ENCODE assay signal across 9 mouse cellular contexts in the genomic region with DNA sequence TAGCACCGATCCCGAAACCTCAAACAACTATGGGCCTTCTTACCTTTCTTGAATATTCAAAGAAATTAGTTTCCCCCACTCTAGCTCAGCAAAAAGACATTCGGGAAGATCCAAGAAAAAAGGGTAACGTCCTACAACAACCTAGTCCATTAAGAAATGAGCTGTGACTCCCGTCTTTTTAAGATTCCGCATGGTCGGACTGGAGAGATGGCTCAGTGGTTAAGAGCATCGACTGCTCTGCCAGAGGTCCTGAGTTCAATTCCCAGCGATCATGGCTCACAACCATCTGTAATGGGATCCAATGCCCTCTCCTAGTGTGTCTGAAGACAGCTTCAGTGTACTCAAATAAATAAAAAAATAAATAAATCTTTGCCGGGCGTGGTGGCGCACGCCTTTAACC. TPM values are rescaled to one million over a fixed set of nuclear protein-coding genes. Genes with fewer than 3 reads are reported as not detected.
A peak's percentile ranks its signal among the peaks of the same experiment; 100 is the strongest.
DNase-seq lines count a peak whose midpoint lies in the region; ATAC-seq and TF ChIP-seq lines count a peak whose summit lies in the region.
"Had no signal": no experiment of that assay in that cellular context is flagged by ENCODE, and none has a peak within 500 bp of the region (broad histone marks: within the 10 kb centered on the region; RNA-seq: fewer than 3 reads in every experiment).

No protein-coding gene starts in this region.

- H3K27ac ChIP-seq in heart, embryonic 13.5 days (replicated peaks): peak overlapping the region; percentile 99
- H3K27ac ChIP-seq in ES-Bruce4 (ENCODE audit: insufficient read depth, low read length): peak overlapping the region; percentile 84
- H3K27ac ChIP-seq in forebrain, embryonic 16.5 days (ENCODE audit: low read length): peak overlapping the region; percentile 90
- peak overlapping the region; percentile 52; the same call in 1 of the 2 replicates for H3K27ac ChIP-seq in liver, postnatal 0 days (ENCODE audit: low read depth)

- peak overlapping the region; percentile 83 for H3K4me3 ChIP-seq in heart, embryonic 13.5 days
- H3K4me3 ChIP-seq in ES-Bruce4 (ENCODE audit: low read depth, low read length): peak overlapping the region; percentile 86
- peak overlapping the region; percentile 69 for H3K4me3 ChIP-seq in forebrain, embryonic 16.5 days (replicated peaks; ENCODE audit: low read length)
- peak overlapping the region; percentile 90 for H3K4me3 ChIP-seq in liver, postnatal 0 days (ENCODE audit: low read depth, low read length)

- 41% methylated on average over 13 of the region's 13 CpGs for WGBS in heart, embryonic 13.5 days
- 46% methylated on average over 13 of the region's 13 CpGs for WGBS in forebrain, embryonic 16.5 days
- whole genome bisulfite sequencing in liver, postnatal 0 days (ENCODE audit: insufficient replicate concordance): 41% methylated on average over 13 of the region's 13 CpGs

- peaks cover 46% of the 10 kb centered on the region for H3K4me1 ChIP-seq in heart, embryonic 13.5 days
- H3K4me1 ChIP-seq in ES-Bruce4 (ENCODE audit: control insufficient read depth, insufficient read depth, low read length): peaks cover 8% of the 10 kb centered on the region
- H3K4me1 ChIP-seq in forebrain, embryonic 16.5 days (replicated peaks; ENCODE audit: control insufficient read depth, insufficient read depth, low read length): peaks cover 37% of the 10 kb centered on the region
- peaks cover 22% of the 10 kb centered on the region for H3K4me1 ChIP-seq in liver, postnatal 0 days (ENCODE audit: insufficient read depth)

- H3K27me3 ChIP-seq in heart, embryonic 13.5 days (replicated peaks): peaks cover 16% of the 10 kb centered on the region
- no peaks in the 10 kb centered on the region for H3K27me3 ChIP-seq in ES-Bruce4 (ENCODE audit: control insufficient read depth, insufficient read depth, low read length, poor library complexity, severe bottlenecking)
- no peaks in the 10 kb centered on the region for H3K27me3 ChIP-seq in forebrain, embryonic 16.5 days (replicated peaks; ENCODE audit: control insufficient read depth, insufficient read depth, low read length)
- no peaks in the 10 kb centered on the region for H3K27me3 ChIP-seq in liver, postnatal 0 days (ENCODE audit: insufficient read depth, low read length)

- no peak for TF ChIP-seq EP300 in ES-Bruce4 (IDR thresholded peaks at IDR 0.05; ENCODE audit: insufficient read depth, low read depth, low read length)
- no peak for TF ChIP-seq EP300 in liver, postnatal 0 days (IDR thresholded peaks at IDR 0.05; ENCODE audit: low read depth)

- H3K9me3 ChIP-seq in heart, embryonic 13.5 days: no peaks in the 10 kb centered on the region
- no peaks in the 10 kb centered on the region for H3K9me3 ChIP-seq in ES-Bruce4 (replicated peaks; ENCODE audit: control insufficient read depth, insufficient read depth, low read length, poor library complexity, severe bottlenecking)
- no peaks in the 10 kb centered on the region for H3K9me3 ChIP-seq in forebrain, embryonic 16.5 days (ENCODE audit: control insufficient read depth, low read length)
- H3K9me3 ChIP-seq in liver, postnatal 0 days (ENCODE audit: low read length): no peaks in the 10 kb centered on the region

- no peak for ATAC-seq in heart, embryonic 13.5 days (ENCODE audit: extremely low read depth, insufficient number of reproducible peaks, low FRiP score, low TSS enrichment)
- peak; percentile 0; the same call in 1 of the 2 replicates for ATAC-seq in forebrain, embryonic 16.5 days
- ATAC-seq in liver, postnatal 0 days: no peak

- H3K36me3 ChIP-seq in heart, embryonic 13.5 days: peaks cover 22% of the 10 kb centered on the region
- H3K36me3 ChIP-seq in ES-Bruce4 (ENCODE audit: control insufficient read depth, insufficient read depth, low read length, poor library complexity, severe bottlenecking): peaks cover 6% of the 10 kb centered on the region
- H3K36me3 ChIP-seq in forebrain, embryonic 16.5 days (ENCODE audit: control insufficient read depth, insufficient read depth): peaks cover 13% of the 10 kb centered on the region
- peaks cover 8% of the 10 kb centered on the region for H3K36me3 ChIP-seq in liver, postnatal 0 days (replicated peaks; ENCODE audit: insufficient read depth, low read length)

- H3K9ac ChIP-seq in heart, embryonic 13.5 days: peak overlapping the region; percentile 98
- peak overlapping the region; percentile 98 for H3K9ac ChIP-seq in ES-Bruce4 (ENCODE audit: low read depth, poor library complexity, severe bottlenecking)
- peak overlapping the region; percentile 61 for H3K9ac ChIP-seq in forebrain, embryonic 16.5 days (replicated peaks; ENCODE audit: low read depth, low read length)
- no peak overlapping the region for H3K9ac ChIP-seq in liver, postnatal 0 days (replicated peaks)

- H3K4me2 ChIP-seq in heart, embryonic 13.5 days: peak overlapping the region; percentile 79
- H3K4me2 ChIP-seq in forebrain, embryonic 16.5 days (ENCODE audit: low read length): peak overlapping the region; percentile 65
- peak overlapping the region; percentile 77 for H3K4me2 ChIP-seq in liver, postnatal 0 days (ENCODE audit: low read depth, low read length)

- DNase-seq in heart, adult 18-20 months: no peak
- no peak for DNase-seq in liver, postnatal 0 days
- DNase-seq in urinary bladder, postnatal 4 days (ENCODE audit: low spot score in 2 of 2): no peak
- DNase-seq in cerebellum, adult 11 months: no peak
- DNase-seq in cerebellum, adult 8-10 months: no peak

- no peak for TF ChIP-seq POLR2A in ES-Bruce4 (IDR thresholded peaks at IDR 0.05; ENCODE audit: insufficient read depth, low read length)

- TF ChIP-seq CTCF in ES-Bruce4 (IDR thresholded peaks at IDR 0.05; ENCODE audit: low read depth, low read length): no peak
- no peak for TF ChIP-seq CTCF in liver, postnatal 0 days (IDR thresholded peaks at IDR 0.05; ENCODE audit: low read depth)

RNA-seq across cellular contexts. Expression of gene Zfp384, which starts 0.9 kb away (rescaled TPM):
- polyA plus RNA-seq in heart, embryonic 13.5 days (2015; fragmentation: Nextera tagmentation; extraction: Ambion mirVana): 9.3 and 10.1 TPM in 2 replicates
- total RNA-seq in heart, adult 18-20 months (2021): 10 to 100 TPM; 20.5 to 20.6 TPM
- polyA plus RNA-seq in ES-Bruce4 (2011; ENCODE audit: insufficient read depth, insufficient read length, low read depth, missing spikeins): 32.4 and 33.8 TPM in 2 replicates
- 15.2 and 19.0 TPM in 2 replicates for polyA plus RNA-seq in forebrain, embryonic 16.5 days (2015; fragmentation: Nextera tagmentation; extraction: Ambion mirVana)
- polyA plus RNA-seq in liver, postnatal 0 days (2015; fragmentation: Nextera tagmentation; extraction: Ambion mirVana): 3.3 and 3.5 TPM in 2 replicates

RNA-seq across cellular contexts. Expression of gene Pianp, which starts 11.6 kb away (rescaled TPM):
- polyA plus RNA-seq in heart, embryonic 13.5 days (2015; fragmentation: Nextera tagmentation; extraction: Ambion mirVana): 0.31 and 0.50 TPM in 2 replicates
- under 1 TPM; 0.62 to 0.80 TPM for total RNA-seq in heart, adult 18-20 months (2021)
- polyA plus RNA-seq in ES-Bruce4 (2011; ENCODE audit: insufficient read depth, insufficient read length, low read depth, missing spikeins): 14.3 and 21.4 TPM in 2 replicates
- 36.6 and 44.7 TPM in 2 replicates for polyA plus RNA-seq in forebrain, embryonic 16.5 days (2015; fragmentation: Nextera tagmentation; extraction: Ambion mirVana)
- 0.07 and 0.15 TPM in 2 replicates for polyA plus RNA-seq in liver, postnatal 0 days (2015; fragmentation: Nextera tagmentation; extraction: Ambion mirVana)
- total RNA-seq: hematopoietic stem cell, adult 5-6 weeks had no signal

RNA-seq across cellular contexts. Expression of gene Ing4, which starts 31.5 kb away (rescaled TPM):
- 78.2 and 91.2 TPM in 2 replicates for polyA plus RNA-seq in heart, embryonic 13.5 days (2015; fragmentation: Nextera tagmentation; extraction: Ambion mirVana)
- 10 to 100 TPM; 22.4 to 26.6 TPM for total RNA-seq in heart, adult 18-20 months (2021)
- 44.0 and 54.7 TPM in 2 replicates for polyA plus RNA-seq in ES-Bruce4 (2011; ENCODE audit: insufficient read depth, insufficient read length, low read depth, missing spikeins)
- polyA plus RNA-seq in forebrain, embryonic 16.5 days (2015; fragmentation: Nextera tagmentation; extraction: Ambion mirVana): 200 and 204 TPM in 2 replicates
- polyA plus RNA-seq in liver, postnatal 0 days (2015; fragmentation: Nextera tagmentation; extraction: Ambion mirVana): 23.8 and 24.3 TPM in 2 replicates

RNA-seq across cellular contexts. Expression of gene Acrbp, which starts 41.4 kb away (rescaled TPM):
- polyA plus RNA-seq in heart, embryonic 13.5 days (2015; fragmentation: Nextera tagmentation; extraction: Ambion mirVana): 5.4 and 6.6 TPM in 2 replicates
- 1 to 10 TPM in 1 of 2 experiments, under 1 TPM in 1; 0.99 to 2.7 TPM for total RNA-seq in heart, adult 18-20 months (2021)
- polyA plus RNA-seq in ES-Bruce4 (2011; ENCODE audit: insufficient read depth, insufficient read length, low read depth, missing spikeins): 25.3 and 25.7 TPM in 2 replicates
- polyA plus RNA-seq in forebrain, embryonic 16.5 days (2015; fragmentation: Nextera tagmentation; extraction: Ambion mirVana): 21.4 and 31.6 TPM in 2 replicates
- 1.3 and 2.0 TPM in 2 replicates for polyA plus RNA-seq in liver, postnatal 0 days (2015; fragmentation: Nextera tagmentation; extraction: Ambion mirVana)

RNA-seq across cellular contexts. Expression of gene Cops7a, which starts 42.7 kb away (rescaled TPM):
- 140 and 143 TPM in 2 replicates for polyA plus RNA-seq in heart, embryonic 13.5 days (2015; fragmentation: Nextera tagmentation; extraction: Ambion mirVana)
- 100 to 1,000 TPM in 1 of 2 experiments, 10 to 100 TPM in 1; 94.3 to 102 TPM for total RNA-seq in heart, adult 18-20 months (2021)
- 145 and 154 TPM in 2 replicates for polyA plus RNA-seq in ES-Bruce4 (2011; ENCODE audit: insufficient read depth, insufficient read length, low read depth, missing spikeins)
- 94.4 and 96.7 TPM in 2 replicates for polyA plus RNA-seq in forebrain, embryonic 16.5 days (2015; fragmentation: Nextera tagmentation; extraction: Ambion mirVana)
- 61.0 TPM in 2 replicates for polyA plus RNA-seq in liver, postnatal 0 days (2015; fragmentation: Nextera tagmentation; extraction: Ambion mirVana)

Comparison
In these comparisons a context has a peak if more than half of its experiments do, and no peak if none do; other contexts are left out.
1. RNA of gene Pianp, which starts 11.6 kb away (polyA plus RNA-seq): 36.6 to 44.7 TPM in forebrain, embryonic 16.5 days and 14.3 to 21.4 TPM in ES-Bruce4; 0.31 to 0.50 TPM in heart, embryonic 13.5 days and 0.07 to 0.15 TPM in liver, postnatal 0 days; every median in the first group is over 10 times any median in the second.
2. Peak in every context shown above with its lines, with median percentiles within 50 percentile points of each other: H3K27ac ChIP-seq, H3K4me2 ChIP-seq and H3K4me3 ChIP-seq.